Mouse (Mus musculus): ENCODE data around the gene Tmem178b. TPM values are rescaled to one million over a fixed set of nuclear protein-coding genes. Genes with fewer than 3 reads are reported as not detected.

Gene Tmem178b
- polyA plus RNA-seq (2012; rRNA removed), result 0.11 and 0.12 TPM in 2 replicates

- DNase-seq (ENCODE audit: low read depth in 1 of 2, low spot score in 2 of 2), result no peak
- Histone ChIP-seq H3K27ac (ENCODE audit: insufficient read depth, low read length) (no peak within 1 kb of the TSS), H3K4me1 (ENCODE audit: control insufficient read depth, insufficient read depth, insufficient read length) (0 out of 2 replicates have a peak, but pooled peaks cover 2% of the 10 kb centered on the region), H3K36me3 (ENCODE audit: control insufficient read depth, insufficient read depth, low read length) (no peaks in the 10 kb centered on the region), H3K4me3 (ENCODE audit: extremely low read depth, insufficient read depth, insufficient read length) (no peak within 1 kb of the TSS; the same call in 1 of the 2 replicates), H3K27me3 (ENCODE audit: control insufficient read depth, insufficient read depth, low read length) (peaks cover 21% of the 10 kb centered on the region)
- 3% methylated on average over 63 of the region's 63 CpGs for WGBS
- no peak for TF ChIP-seq POLR2A (IDR thresholded peaks at IDR 0.05; ENCODE audit: low read depth, low read length)
- no peak for TF ChIP-seq CTCF (IDR thresholded peaks at IDR 0.05; ENCODE audit: extremely low read depth, insufficient read depth, insufficient read length, insufficient replicate concordance)
These were observed at the start of gene Tmem178b for GRCm38 (mm10) chr6:39872901-39873591. Gene Tmem178b, plus strand, starts transcription at chr6:39873271.

DNA sequence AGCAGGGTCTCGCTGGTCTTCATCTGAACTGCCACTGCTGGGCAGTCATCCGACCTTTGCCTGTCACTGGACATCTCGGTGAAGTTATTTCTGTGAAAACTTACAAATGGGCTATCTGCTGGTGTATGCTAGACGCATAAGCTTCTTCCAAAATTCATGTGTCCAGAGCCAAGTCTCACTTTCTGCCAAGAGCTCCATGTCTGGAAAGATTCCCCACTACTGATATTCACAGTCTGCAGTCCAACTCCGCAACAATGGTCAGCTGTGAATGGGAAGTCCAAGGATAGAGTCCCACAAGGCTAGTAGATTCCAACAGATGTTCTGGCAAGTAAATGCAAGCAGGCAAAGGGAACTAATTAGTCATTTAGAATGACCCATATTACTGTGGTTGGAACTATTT lies 44.3 kb upstream of the Tmem178b start:
- 86% methylated on average over 5 of the region's 5 CpGs for WGBS
- TF ChIP-seq CTCF (IDR thresholded peaks at IDR 0.05; ENCODE audit: extremely low read depth, insufficient read depth, insufficient read length, insufficient replicate concordance) (no peak), POLR2A (IDR thresholded peaks at IDR 0.05; ENCODE audit: low read depth, low read length) (no peak)
- H3K36me3 ChIP-seq (ENCODE audit: control insufficient read depth, insufficient read depth, low read length), result no peaks in the 10 kb centered on the region
- no peaks in the 10 kb centered on the region for H3K27me3 ChIP-seq (ENCODE audit: control insufficient read depth, insufficient read depth, low read length)
- no peak for DNase-seq (ENCODE audit: low read depth in 1 of 2, low spot score in 2 of 2)
- no peak overlapping the region for H3K4me3 ChIP-seq (ENCODE audit: extremely low read depth, insufficient read depth, insufficient read length)
- H3K27ac ChIP-seq (ENCODE audit: insufficient read depth, low read length), result no peak overlapping the region
- no peaks in the 10 kb centered on the region for H3K4me1 ChIP-seq (ENCODE audit: control insufficient read depth, insufficient read depth, insufficient read length)

- 89% methylated on average over 14 of the region's 14 CpGs for WGBS
- DNase-seq (ENCODE audit: low read depth in 1 of 2, low spot score in 2 of 2), result no peak
- H3K4me3 ChIP-seq (ENCODE audit: extremely low read depth, insufficient read depth, insufficient read length), result no peak overlapping the region
- no peaks in the 10 kb centered on the region for H3K27me3 ChIP-seq (ENCODE audit: control insufficient read depth, insufficient read depth, low read length)
- H3K27ac ChIP-seq (ENCODE audit: insufficient read depth, low read length), result no peak overlapping the region
- TF ChIP-seq POLR2A (IDR thresholded peaks at IDR 0.05; ENCODE audit: low read depth, low read length) (no peak), CTCF (IDR thresholded peaks at IDR 0.05; ENCODE audit: extremely low read depth, insufficient read depth, insufficient read length, insufficient replicate concordance) (no peak)
- H3K4me1 ChIP-seq (ENCODE audit: control insufficient read depth, insufficient read depth, insufficient read length), result no peaks in the 10 kb centered on the region
- no peaks in the 10 kb centered on the region for H3K36me3 ChIP-seq (ENCODE audit: control insufficient read depth, insufficient read depth, low read length)
These were observed 29.3 kb upstream of the Tmem178b start for GRCm38 (mm10) chr6:39843698-39844342.

GRCm38 (mm10) chr6:39847538-39847937 lies 25.5 kb upstream of the Tmem178b start:
- no peaks in the 10 kb centered on the region for H3K27me3 ChIP-seq (ENCODE audit: control insufficient read depth, insufficient read depth, low read length)
- no peaks in the 10 kb centered on the region for H3K4me1 ChIP-seq (ENCODE audit: control insufficient read depth, insufficient read depth, insufficient read length)
- no peak overlapping the region for H3K27ac ChIP-seq (ENCODE audit: insufficient read depth, low read length)
- H3K36me3 ChIP-seq (ENCODE audit: control insufficient read depth, insufficient read depth, low read length), result no peaks in the 10 kb centered on the region
- DNase-seq (ENCODE audit: low read depth in 1 of 2, low spot score in 2 of 2), result no peak
- WGBS, result 35% methylated on average over 2 of the region's 2 CpGs
- H3K4me3 ChIP-seq (ENCODE audit: extremely low read depth, insufficient read depth, insufficient read length), result no peak overlapping the region
- TF ChIP-seq POLR2A (IDR thresholded peaks at IDR 0.05; ENCODE audit: low read depth, low read length) (no peak), CTCF (IDR thresholded peaks at IDR 0.05; ENCODE audit: extremely low read depth, insufficient read depth, insufficient read length, insufficient replicate concordance) (no peak)

DNA sequence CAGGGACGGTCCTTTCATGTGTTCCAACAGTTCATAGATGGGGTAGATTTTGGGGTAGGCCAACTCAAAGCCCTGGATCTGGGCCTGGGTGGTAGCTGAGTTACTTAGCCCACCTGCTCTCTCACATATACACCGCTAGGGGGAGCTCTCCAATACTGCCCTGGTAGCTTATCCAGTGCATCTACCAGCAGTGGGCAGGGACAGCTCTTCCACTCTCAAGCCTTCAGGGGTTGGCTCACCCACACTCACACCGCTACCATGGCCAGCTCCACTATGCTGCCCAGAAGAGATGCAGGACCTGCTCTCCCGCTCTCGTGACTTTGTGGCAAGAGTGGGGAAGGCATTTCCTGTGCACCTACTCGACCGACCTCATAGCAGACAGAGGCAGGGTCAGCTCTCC lies 24.3 kb upstream of the Tmem178b start:
- 32% methylated on average over 7 of the region's 7 CpGs for WGBS
- Histone ChIP-seq H3K4me3 (ENCODE audit: extremely low read depth, insufficient read depth, insufficient read length) (no peak overlapping the region), H3K27me3 (ENCODE audit: control insufficient read depth, insufficient read depth, low read length) (no peaks in the 10 kb centered on the region), H3K4me1 (ENCODE audit: control insufficient read depth, insufficient read depth, insufficient read length) (no peaks in the 10 kb centered on the region), H3K36me3 (ENCODE audit: control insufficient read depth, insufficient read depth, low read length) (no peaks in the 10 kb centered on the region), H3K27ac (ENCODE audit: insufficient read depth, low read length) (no peak overlapping the region)
- DNase-seq (ENCODE audit: low read depth in 1 of 2, low spot score in 2 of 2), result no peak
- no peak for TF ChIP-seq POLR2A (IDR thresholded peaks at IDR 0.05; ENCODE audit: low read depth, low read length)
- TF ChIP-seq CTCF (IDR thresholded peaks at IDR 0.05; ENCODE audit: extremely low read depth, insufficient read depth, insufficient read length, insufficient replicate concordance), result peak; percentile 4; the same call in 1 of the 2 replicates

DNA sequence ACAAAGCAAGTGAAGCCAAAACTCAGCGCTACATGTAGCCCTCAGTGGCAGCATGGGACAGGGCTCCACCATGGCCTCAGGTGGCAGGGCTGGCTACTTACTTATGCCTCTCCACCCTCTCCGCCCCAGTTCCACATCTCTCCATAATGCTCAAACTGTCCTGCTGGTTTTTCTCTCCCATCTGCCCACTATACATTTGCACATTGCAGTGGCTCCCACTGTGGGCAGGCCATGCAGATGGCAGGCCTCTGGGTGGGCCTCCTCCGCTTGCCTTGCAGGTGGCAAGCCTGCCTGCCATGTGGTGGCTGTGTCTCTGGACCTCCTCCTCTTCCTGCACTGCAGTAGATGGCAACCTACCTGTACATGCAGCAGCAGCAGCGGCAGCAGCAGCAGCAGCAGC lies 23.4 kb upstream of the Tmem178b start:
- H3K27me3 ChIP-seq (ENCODE audit: control insufficient read depth, insufficient read depth, low read length), result no peaks in the 10 kb centered on the region
- TF ChIP-seq CTCF (IDR thresholded peaks at IDR 0.05; ENCODE audit: extremely low read depth, insufficient read depth, insufficient read length, insufficient replicate concordance) (no peak), POLR2A (IDR thresholded peaks at IDR 0.05; ENCODE audit: low read depth, low read length) (no peak)
- WGBS, result 94% methylated on average over 4 of the region's 4 CpGs
- H3K27ac ChIP-seq (ENCODE audit: insufficient read depth, low read length), result no peak overlapping the region
- no peak for DNase-seq (ENCODE audit: low read depth in 1 of 2, low spot score in 2 of 2)
- H3K36me3 ChIP-seq (ENCODE audit: control insufficient read depth, insufficient read depth, low read length), result no peaks in the 10 kb centered on the region
- no peak overlapping the region for H3K4me3 ChIP-seq (ENCODE audit: extremely low read depth, insufficient read depth, insufficient read length)
- H3K4me1 ChIP-seq (ENCODE audit: control insufficient read depth, insufficient read depth, insufficient read length), result no peaks in the 10 kb centered on the region
